9 mouse cellular contexts compared by ENCODE assay signal in genomic region chr2:29633101-29633554, GRCm38 (mm10). TPM values are rescaled to one million over a fixed set of nuclear protein-coding genes. Genes with fewer than 3 reads are reported as not detected.
DNase-seq lines count a peak whose midpoint lies in the region; ATAC-seq and TF ChIP-seq lines count a peak whose summit lies in the region.
"Had no signal": no experiment of that assay in that cellular context is flagged by ENCODE, and none has a peak within 500 bp of the region (broad histone marks: within the 10 kb centered on the region; RNA-seq: fewer than 3 reads in every experiment).

No protein-coding gene starts in this region.

- H3K4me3 ChIP-seq in midbrain, embryonic 14.5 days (replicated peaks; ENCODE audit: low read depth, low read length), result no peak overlapping the region
- H3K4me3 ChIP-seq in midbrain, embryonic 10.5 days, result no peak overlapping the region
- no peak overlapping the region for H3K4me3 ChIP-seq in bone marrow, adult 2 months (replicated peaks; ENCODE audit: control insufficient read depth, low read depth, low read length)
- no peak overlapping the region for H3K4me3 ChIP-seq in forebrain, postnatal 0 days (ENCODE audit: low read depth, low read length)
- H3K4me3 ChIP-seq in hindbrain, embryonic 13.5 days, result no peak overlapping the region
- H3K4me3 ChIP-seq in liver, adult 2 months (ENCODE audit: insufficient read depth, low read depth, low read length), result no peak overlapping the region

- no peak overlapping the region for H3K4me2 ChIP-seq in midbrain, embryonic 14.5 days (ENCODE audit: low read length)
- no peak overlapping the region for H3K4me2 ChIP-seq in forebrain, postnatal 0 days (ENCODE audit: low read depth)
- H3K4me2 ChIP-seq in hindbrain, embryonic 13.5 days, result no peak overlapping the region

- no peaks in the 10 kb centered on the region for H3K9me3 ChIP-seq in midbrain, embryonic 14.5 days (ENCODE audit: control insufficient read depth, low read length)
- H3K9me3 ChIP-seq in midbrain, embryonic 10.5 days (replicated peaks), result no peaks in the 10 kb centered on the region
- no peaks in the 10 kb centered on the region for H3K9me3 ChIP-seq in forebrain, postnatal 0 days (ENCODE audit: low read length)
- no peaks in the 10 kb centered on the region for H3K9me3 ChIP-seq in hindbrain, embryonic 13.5 days
- H3K9me3 ChIP-seq: megakaryocyte, embryonic 14.5 days had no signal

- no peak for ATAC-seq in midbrain, embryonic 14.5 days (ENCODE audit: low FRiP score, low TSS enrichment)
- ATAC-seq in forebrain, postnatal 0 days, result no peak
- ATAC-seq in hindbrain, embryonic 13.5 days (ENCODE audit: low FRiP score), result peak; percentile 57; the same call in 1 of the 2 replicates

- no peak overlapping the region for H3K27ac ChIP-seq in midbrain, embryonic 14.5 days (replicated peaks; ENCODE audit: low read depth, low read length)
- H3K27ac ChIP-seq in midbrain, embryonic 10.5 days (replicated peaks), result no peak overlapping the region
- peak overlapping the region; percentile 8; the same call in 1 of the 2 replicates for H3K27ac ChIP-seq in bone marrow, adult 2 months (ENCODE audit: control insufficient read depth, insufficient read depth, low read depth, low read length, poor library complexity)
- H3K27ac ChIP-seq in forebrain, postnatal 0 days (ENCODE audit: low read depth, low read length), result no peak overlapping the region
- no peak overlapping the region; the same call in 1 of the 2 replicates for H3K27ac ChIP-seq in hindbrain, embryonic 13.5 days
- peak overlapping the region; percentile 70 for H3K27ac ChIP-seq in liver, adult 2 months (replicated peaks; ENCODE audit: insufficient read depth, low read depth, low read length)

- no peak overlapping the region for H3K9ac ChIP-seq in midbrain, embryonic 14.5 days (replicated peaks; ENCODE audit: low read length)
- H3K9ac ChIP-seq in forebrain, postnatal 0 days, result no peak overlapping the region
- H3K9ac ChIP-seq in hindbrain, embryonic 13.5 days, result no peak overlapping the region
- peak overlapping the region; percentile 51 for H3K9ac ChIP-seq in liver, adult 2 months (ENCODE audit: low read depth, low read length)

- 0 out of 2 replicates have a peak, but pooled peaks cover 2% of the 10 kb centered on the region for H3K36me3 ChIP-seq in midbrain, embryonic 14.5 days (ENCODE audit: control insufficient read depth, insufficient read depth, low read length)
- H3K36me3 ChIP-seq in midbrain, embryonic 10.5 days, result peaks cover 31% of the 10 kb centered on the region
- H3K36me3 ChIP-seq in forebrain, postnatal 0 days (ENCODE audit: insufficient read depth), result no peaks in the 10 kb centered on the region; the same call in 1 of the 2 replicates
- H3K36me3 ChIP-seq in hindbrain, embryonic 13.5 days, result no peaks in the 10 kb centered on the region
- H3K36me3 ChIP-seq in liver, adult 2 months (ENCODE audit: control insufficient read depth, insufficient read depth, low read length), result no peaks in the 10 kb centered on the region

- peaks cover 74% of the 10 kb centered on the region; the same call in 1 of the 2 replicates for H3K79me2 ChIP-seq in liver, adult 2 months (ENCODE audit: control insufficient read depth, insufficient read depth, low read length)

- H3K27me3 ChIP-seq in midbrain, embryonic 14.5 days (ENCODE audit: control insufficient read depth, insufficient read depth, low read length), result no peaks in the 10 kb centered on the region
- no peaks in the 10 kb centered on the region for H3K27me3 ChIP-seq in midbrain, embryonic 10.5 days (ENCODE audit: low read depth, poor library complexity, severe bottlenecking)
- H3K27me3 ChIP-seq in forebrain, postnatal 0 days (ENCODE audit: insufficient read depth, low read length), result no peaks in the 10 kb centered on the region
- no peaks in the 10 kb centered on the region for H3K27me3 ChIP-seq in hindbrain, embryonic 13.5 days
- H3K27me3 ChIP-seq in liver, adult 2 months (ENCODE audit: control insufficient read depth, insufficient read depth, low read length), result no peaks in the 10 kb centered on the region
- H3K27me3 ChIP-seq: megakaryocyte, embryonic 14.5 days had no signal

- no peak for TF ChIP-seq POLR2A in bone marrow, adult 2 months (IDR thresholded peaks at IDR 0.05; ENCODE audit: borderline replicate concordance, control insufficient read depth, low read depth, low read length)
- TF ChIP-seq POLR2A in liver, adult 2 months (IDR thresholded peaks at IDR 0.05; ENCODE audit: extremely low read depth, insufficient read depth, low read length), result no peak

- WGBS in midbrain, embryonic 14.5 days, result 58% methylated on average over 6 of the region's 6 CpGs
- 87% methylated on average over 6 of the region's 6 CpGs for WGBS in midbrain, embryonic 10.5 days
- 37% methylated on average over 6 of the region's 6 CpGs for WGBS in bone marrow, adult 2 months
- WGBS in forebrain, postnatal 0 days, result 25% methylated on average over 6 of the region's 6 CpGs
- WGBS in hindbrain, embryonic 13.5 days, result 65% methylated on average over 6 of the region's 6 CpGs
- 8% methylated on average over 6 of the region's 6 CpGs for whole genome bisulfite sequencing in liver, adult 2 months

- no peak for TF ChIP-seq CTCF in bone marrow, adult 2 months (IDR thresholded peaks at IDR 0.05; ENCODE audit: control insufficient read depth, insufficient read depth, low read length)
- no peak for TF ChIP-seq CTCF in forebrain, postnatal 0 days (IDR thresholded peaks at IDR 0.05; ENCODE audit: low read depth)
- TF ChIP-seq CTCF in liver, adult 2 months (IDR thresholded peaks at IDR 0.05; ENCODE audit: low read depth, low read length), result no peak

- peak; percentile 63 for DNase-seq in midbrain, embryonic 14.5 days
- DNase-seq in midbrain, embryonic 10.5 days (ENCODE audit: low spot score), result no peak
- peak; percentile 50 for DNase-seq in forebrain, postnatal 0 days
- DNase-seq in liver, adult 2 months (ENCODE audit: extremely low read depth, low read depth, low spot score), result peak; percentile 81
- DNase-seq in skeletal muscle tissue, adult 2 months (ENCODE audit: low read depth, low spot score), result peak; percentile 87
- no peak for DNase-seq in spleen, postnatal 14 days (ENCODE audit: low spot score in 2 of 2)

- H3K4me1 ChIP-seq in midbrain, embryonic 14.5 days (ENCODE audit: control insufficient read depth, insufficient read depth, low read length), result 0 out of 2 replicates have a peak, but pooled peaks cover 3% of the 10 kb centered on the region
- H3K4me1 ChIP-seq in midbrain, embryonic 10.5 days, result peaks cover 18% of the 10 kb centered on the region
- H3K4me1 ChIP-seq in bone marrow, adult 2 months (ENCODE audit: control insufficient read depth, insufficient read depth, low read length), result peaks cover 10% of the 10 kb centered on the region
- peaks cover 15% of the 10 kb centered on the region for H3K4me1 ChIP-seq in forebrain, postnatal 0 days (ENCODE audit: insufficient read depth)
- H3K4me1 ChIP-seq in hindbrain, embryonic 13.5 days (replicated peaks), result peaks cover 59% of the 10 kb centered on the region
- peaks cover 26% of the 10 kb centered on the region for H3K4me1 ChIP-seq in liver, adult 2 months (ENCODE audit: control insufficient read depth, insufficient read depth, low read length)

RNA-seq across cellular contexts. Expression of gene Rapgef1, which starts 13.6 kb away (rescaled TPM):
- polyA plus RNA-seq in midbrain, embryonic 14.5 days (2014; fragmentation: Nextera tagmentation; extraction: Ambion mirVana), result 23.2 and 25.3 TPM in 2 replicates
- 14.4 and 15.4 TPM in 2 replicates for polyA plus RNA-seq in midbrain, embryonic 10.5 days (2016; fragmentation: Nextera tagmentation; extraction: Ambion mirVana)
- 17.6 and 23.4 TPM in 2 replicates for polyA plus RNA-seq in bone marrow, adult 2 months (2011; ENCODE audit: insufficient read depth, insufficient read length, low replicate concordance, missing spikeins)
- total RNA-seq in forebrain, postnatal 0 days (2014; rRNA removed), result 81.9 and 99.1 TPM in 2 replicates
- polyA plus RNA-seq in forebrain, postnatal 0 days (2015; fragmentation: Nextera tagmentation; extraction: Ambion mirVana), result 17.9 and 19.4 TPM in 2 replicates
- 14.3 and 16.1 TPM in 2 replicates for polyA plus RNA-seq in hindbrain, embryonic 13.5 days (2015; fragmentation: Nextera tagmentation; extraction: Ambion mirVana)
- total RNA-seq in liver, adult 2 months (2014; rRNA removed), result 11.8 and 16.8 TPM in 2 replicates
- 24.9 and 25.3 TPM in 2 replicates for polyA plus RNA-seq in liver, adult 2 months (2012; rRNA removed)

Comparison
In these comparisons a context has a peak if more than half of its experiments do, and no peak if none do; other contexts are left out.
1. DNase-seq: peak in midbrain, embryonic 14.5 days (single experiment), forebrain, postnatal 0 days (single experiment), liver, adult 2 months (single experiment) and skeletal muscle tissue, adult 2 months (single experiment); none in midbrain, embryonic 10.5 days (single experiment) and spleen, postnatal 14 days (0 of 2).
2. H3K27ac ChIP-seq: peak in bone marrow, adult 2 months (single experiment) and liver, adult 2 months (single experiment); none in midbrain, embryonic 14.5 days (single experiment), midbrain, embryonic 10.5 days (single experiment), forebrain, postnatal 0 days (single experiment) and hindbrain, embryonic 13.5 days (single experiment).